Mouse (Mus musculus) C2C12 (cell line): ENCODE data around the gene Gm20388. TPM values are rescaled to one million over a fixed set of nuclear protein-coding genes. Genes with fewer than 3 reads are reported as not detected.
"Not testable (repeated sequence)": the region's sequence is repeated elsewhere in the genome, so short reads cannot be mapped to it uniquely, and the experiment has no call there.

Experiments used
- H3K27me3 ChIP-seq: one replicate; pipeline ENCODE4 v1.6.1; 2011; ENCODE audit not compliant: control insufficient read depth, insufficient read depth, insufficient read length
- H3K36me3 ChIP-seq: one replicate; pipeline ENCODE4 v1.6.1; 2011; ENCODE audit not compliant: control insufficient read depth, insufficient read depth
- H3K4me3 ChIP-seq: one replicate; pipeline ENCODE4 v1.5.1; 2011; ENCODE audit warnings: mild to moderate bottlenecking, control low read depth; ENCODE audit not compliant: poor library complexity, insufficient read depth, severe bottlenecking
- H3K79me2 ChIP-seq: one replicate; pipeline ENCODE4 v1.6.1; 2011; ENCODE audit not compliant: control insufficient read depth, insufficient read depth
- H3K79me3 ChIP-seq: one replicate; pipeline ENCODE4 v1.6.1; 2011; ENCODE audit warnings: low read depth, control low read depth
- H3ac ChIP-seq: one replicate; pipeline ENCODE3; 2011; ENCODE audit warnings: low read depth; ENCODE audit not compliant: control insufficient read depth, insufficient read length
- CEBPB ChIP-seq: IDR thresholded peaks from one replicate; pipeline ENCODE4 v1.6.1; 2011; ENCODE audit warnings: low read depth, mild to moderate bottlenecking, control low read depth, moderate library complexity
- CTCF ChIP-seq: IDR thresholded peaks from one replicate; pipeline ENCODE4 v1.5.1; 2011; ENCODE audit not compliant: control insufficient read depth, insufficient read depth, insufficient read length
- FOSL1 ChIP-seq: IDR thresholded peaks from one replicate; pipeline ENCODE4 v1.8.0; 2011; ENCODE audit warnings: mild to moderate bottlenecking, low read length; ENCODE audit not compliant: poor library complexity, insufficient read depth, severe bottlenecking
- MAX ChIP-seq: IDR thresholded peaks from one replicate; pipeline ENCODE4 v1.6.1; 2011; ENCODE audit warnings: mild to moderate bottlenecking, control low read depth
- MYOD1 ChIP-seq: IDR thresholded peaks from one replicate; pipeline ENCODE4 v1.6.1; 2011; ENCODE audit warnings: low read depth; ENCODE audit not compliant: control insufficient read depth, insufficient read length
- MYOG ChIP-seq: IDR thresholded peaks from one replicate; pipeline ENCODE4 v1.6.1; 2011; ENCODE audit not compliant: control insufficient read depth, insufficient read length; ENCODE audit errors: extremely low read depth
- USF1 ChIP-seq: IDR thresholded peaks from one replicate; pipeline ENCODE4 v1.6.1; 2011; ENCODE audit warnings: low read depth, mild to moderate bottlenecking, control low read depth, moderate library complexity
- polyA plus RNA-seq: library from polyadenylated mRNA; unstranded; fragments of >200 nt; fragmentation: generic; extraction: Trizol; gene quantifications from one replicate; pipeline ENCODE4 v1.2.1, GENCODE M21; 2012; ENCODE audit warnings: missing spikeins

Gene Gm20388
- polyA plus RNA-seq, 1 experiment, result 15.0 TPM

DNA sequence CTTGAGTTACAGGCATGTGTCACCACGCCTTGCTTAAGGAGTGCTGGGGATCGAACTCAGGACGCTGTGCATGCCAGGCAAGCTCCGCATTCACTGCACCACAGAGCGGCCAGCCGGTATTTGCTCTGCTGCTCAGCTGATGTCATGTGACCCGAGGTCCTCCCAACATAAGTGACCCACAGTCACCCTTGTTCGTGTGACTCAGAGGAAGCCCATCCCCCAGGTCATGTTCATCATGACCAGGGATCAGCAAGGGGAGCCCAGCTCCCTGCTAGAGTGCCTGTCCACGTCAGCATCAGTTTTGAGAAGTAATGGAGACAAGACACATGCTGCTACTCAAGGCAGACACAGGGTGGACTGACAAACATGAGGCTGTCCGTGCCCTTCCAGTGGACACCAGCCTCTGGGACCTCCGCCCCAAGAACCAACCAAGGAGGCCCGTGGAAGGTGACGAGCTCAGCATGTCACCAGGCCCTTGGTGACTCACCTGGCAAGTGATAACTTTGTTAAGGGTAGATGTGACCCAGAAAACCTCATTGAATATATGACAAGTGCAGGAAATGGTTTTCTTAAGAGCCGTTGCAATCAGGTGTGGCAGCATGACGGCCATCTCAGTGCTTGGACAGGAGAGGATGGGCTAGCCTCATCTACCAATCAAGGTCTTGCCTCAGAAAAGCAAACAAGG, 805.5 kb downstream of the Gm20388 start:
- no peaks in the 10 kb centered on the region for H3K36me3 ChIP-seq
- TF ChIP-seq CEBPB, result no peak
- no peak for TF ChIP-seq USF1
- no peak for TF ChIP-seq MYOG
- TF ChIP-seq CTCF, result no peak
- H3K79me3 ChIP-seq, result no peaks in the 10 kb centered on the region
- H3K27me3 ChIP-seq, result peaks cover 51% of the 10 kb centered on the region
- no peak overlapping the region for H3ac ChIP-seq
- no peak overlapping the region for H3K4me3 ChIP-seq
- no peaks in the 10 kb centered on the region for H3K79me2 ChIP-seq

DNA sequence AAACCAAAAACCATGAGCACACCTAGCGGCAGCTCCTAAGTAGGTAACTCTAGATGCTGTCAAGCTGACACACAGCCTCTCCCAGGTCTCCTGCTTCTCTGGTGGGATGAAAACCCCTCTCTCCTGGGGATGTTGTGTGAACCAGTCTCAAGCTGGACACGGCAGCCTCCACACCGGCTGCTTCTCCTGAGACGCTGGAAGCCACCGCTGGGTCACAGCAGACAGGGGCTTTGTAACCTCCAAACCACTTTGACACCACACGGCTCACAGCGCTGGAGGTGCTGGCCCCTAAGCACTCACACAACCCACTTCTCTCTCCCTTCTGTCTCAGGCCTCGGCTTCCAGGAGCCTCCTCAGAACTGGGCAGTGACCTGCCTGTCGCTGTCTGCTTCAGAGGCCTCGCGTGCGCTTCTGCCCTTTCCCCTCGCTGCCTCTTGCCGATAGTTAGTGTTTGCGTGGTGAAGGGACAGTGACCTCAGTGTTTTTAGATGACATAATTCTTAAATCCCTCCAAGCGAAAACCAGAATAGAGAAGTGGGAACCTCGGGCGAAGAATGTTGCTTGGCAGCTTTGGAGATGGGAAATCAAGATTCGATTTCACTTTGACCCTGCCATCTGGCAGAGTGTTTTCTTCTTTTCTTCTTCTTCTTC, 809.1 kb downstream of the Gm20388 start:
- H3K36me3 ChIP-seq, result no peaks in the 10 kb centered on the region
- H3K79me2 ChIP-seq, result no peaks in the 10 kb centered on the region
- H3K79me3 ChIP-seq, result no peaks in the 10 kb centered on the region
- peaks cover 48% of the 10 kb centered on the region for H3K27me3 ChIP-seq
- H3K4me3 ChIP-seq, result no peak overlapping the region
- TF ChIP-seq MYOD1, result no peak
- no peak overlapping the region for H3ac ChIP-seq

DNA sequence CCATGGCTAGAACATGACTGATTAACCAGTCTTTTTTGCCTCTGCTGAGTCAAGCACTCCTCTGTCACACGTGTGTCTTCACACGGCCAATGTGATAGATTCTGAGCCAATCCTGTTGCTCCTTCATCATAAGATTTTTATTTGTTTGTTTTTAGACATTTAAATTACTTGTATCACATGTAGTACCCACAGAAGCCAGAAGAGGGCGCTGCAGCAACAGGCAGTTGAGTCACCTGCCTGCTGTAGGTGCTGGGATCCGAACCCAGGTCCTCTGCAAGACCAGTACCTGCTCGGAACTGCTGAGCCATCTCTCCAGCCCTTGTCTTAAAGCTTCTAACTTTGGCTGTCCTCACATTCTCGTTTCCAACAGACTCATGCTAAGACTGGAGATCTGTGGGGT, 812.4 kb downstream of the Gm20388 start:
- TF ChIP-seq MYOD1 (no peak), CTCF (no peak), MYOG (no peak), MAX (no peak), CEBPB (no peak), USF1 (no peak), FOSL1 (no peak)
- no peaks in the 10 kb centered on the region for H3K36me3 ChIP-seq

DNA sequence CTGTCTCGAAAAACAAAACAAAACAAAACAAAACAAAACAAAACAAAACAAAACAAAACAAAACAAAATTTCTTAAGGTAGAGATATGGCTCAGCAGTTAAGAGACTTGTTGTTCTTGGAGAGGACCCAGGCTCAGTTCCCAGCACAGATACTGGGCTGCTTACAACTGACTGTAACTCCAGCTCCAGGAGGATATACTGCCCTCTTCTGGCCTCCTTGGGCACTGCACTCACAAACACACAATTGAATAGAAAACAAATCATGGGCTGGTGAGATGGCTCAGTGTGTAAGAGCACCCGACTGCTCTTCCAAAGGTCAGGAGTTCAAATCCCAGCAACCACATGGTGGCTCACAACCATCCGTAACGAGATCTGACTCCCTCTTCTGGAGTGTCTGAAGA, 813.5 kb downstream of the Gm20388 start:
- H3K27me3 ChIP-seq, result peaks cover 20% of the 10 kb centered on the region
- not testable (repeated sequence) for H3K79me3 ChIP-seq, H3K79me2 ChIP-seq, H3K36me3 ChIP-seq, H3K4me3 ChIP-seq, H3ac ChIP-seq

More for the DNA sequence above, 812.4 kb downstream of the Gm20388 start:
- H3ac ChIP-seq, result no peak overlapping the region
- H3K79me3 ChIP-seq, result no peaks in the 10 kb centered on the region
- no peak overlapping the region for H3K4me3 ChIP-seq
- peaks cover 26% of the 10 kb centered on the region for H3K27me3 ChIP-seq
- H3K79me2 ChIP-seq, result no peaks in the 10 kb centered on the region

DNA sequence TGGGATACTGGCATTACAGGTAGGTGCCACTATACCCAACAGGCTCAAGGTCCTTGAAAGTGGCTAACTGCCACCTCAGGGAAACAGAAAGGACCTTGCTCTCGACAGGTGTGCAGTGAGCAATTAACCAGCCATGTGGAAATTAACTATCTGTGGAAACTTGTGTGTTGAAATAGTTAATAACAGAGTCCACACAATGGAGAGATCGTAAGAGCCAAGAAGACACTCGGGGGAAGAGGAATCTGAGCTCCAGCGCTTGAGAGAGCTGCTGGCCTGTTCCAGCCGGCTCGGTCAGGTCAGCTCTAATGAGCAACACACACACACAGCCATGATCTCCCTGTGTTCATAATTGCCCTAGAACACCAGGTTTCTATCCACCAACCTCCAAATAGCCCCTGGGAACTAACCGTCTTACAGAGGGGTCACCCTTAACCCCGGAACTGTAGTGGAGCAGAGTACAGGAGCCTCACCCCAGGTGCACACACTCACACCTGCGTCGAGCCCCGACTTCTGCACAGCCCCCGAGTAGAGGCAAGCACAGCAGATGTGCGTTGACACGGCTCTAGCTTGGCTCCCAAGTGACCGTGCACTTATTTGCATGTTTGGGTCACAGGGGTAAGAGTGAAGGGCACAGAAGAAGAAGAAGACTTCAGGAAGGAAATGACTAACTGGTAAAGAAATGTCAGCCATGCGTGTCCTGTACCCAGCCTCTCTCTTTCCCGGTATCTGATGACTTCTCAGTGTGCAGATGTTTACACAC, 814.4 kb downstream of the Gm20388 start:
- H3K27me3 ChIP-seq, result peaks cover 19% of the 10 kb centered on the region
- H3K79me2 ChIP-seq, result no peaks in the 10 kb centered on the region
- no peaks in the 10 kb centered on the region for H3K36me3 ChIP-seq
- H3ac ChIP-seq, result no peak overlapping the region
- TF ChIP-seq MAX, result no peak
- TF ChIP-seq MYOD1, result no peak
- no peak for TF ChIP-seq MYOG
- no peak for TF ChIP-seq CTCF
- TF ChIP-seq FOSL1, result no peak
- no peak for TF ChIP-seq CEBPB
- no peak for TF ChIP-seq USF1
- H3K79me3 ChIP-seq, result no peaks in the 10 kb centered on the region
- H3K4me3 ChIP-seq, result no peak overlapping the region

DNA sequence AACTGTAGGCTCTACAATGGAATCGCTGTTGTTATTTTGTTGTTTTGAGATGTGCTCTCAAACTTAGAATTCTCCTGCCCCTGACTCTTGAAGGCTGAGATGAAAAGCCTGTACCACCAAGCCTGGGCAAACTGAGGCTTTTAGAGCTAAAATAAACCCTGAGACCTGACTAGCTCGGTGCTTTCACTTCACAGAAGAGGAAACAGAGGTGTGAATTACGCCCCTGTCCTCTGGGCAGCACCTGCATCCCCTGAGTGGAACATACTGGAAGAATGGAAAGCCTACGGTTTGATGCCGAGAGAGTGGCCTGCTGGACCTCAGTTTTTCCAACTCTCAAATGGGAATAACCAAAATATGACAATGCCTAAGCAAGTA, 814.9 kb downstream of the Gm20388 start:
- Histone ChIP-seq H3K4me3 (no peak overlapping the region), H3K36me3 (no peaks in the 10 kb centered on the region), H3K27me3 (peaks cover 24% of the 10 kb centered on the region), H3ac (no peak overlapping the region), H3K79me3 (no peaks in the 10 kb centered on the region), H3K79me2 (no peaks in the 10 kb centered on the region)
- TF ChIP-seq CTCF, result no peak
- no peak for TF ChIP-seq MAX
- no peak for TF ChIP-seq USF1
- TF ChIP-seq MYOG, result no peak
- TF ChIP-seq FOSL1, result no peak
- TF ChIP-seq MYOD1, result no peak
